Mouse (Mus musculus): ENCODE measurements at regions not wholly inside any gene's neighbourhood (a gene's known extent, or its start where the extent isn't known, plus 50 kb on each side); places are given as distances from the start of the nearest gene placed in this dataset.

- H3K27me3 ChIP-seq (ENCODE audit: low read depth, poor library complexity, severe bottlenecking), result peaks cover 100% of the 10 kb centered on the region
- H3K4me1 ChIP-seq, result peaks cover 38% of the 10 kb centered on the region
- no peaks in the 10 kb centered on the region for H3K36me3 ChIP-seq
- WGBS, result 37% methylated on average over 12 of the region's 12 CpGs
- no peaks in the 10 kb centered on the region for H3K9me3 ChIP-seq (replicated peaks)
- peak overlapping the region; percentile 90 for H3K27ac ChIP-seq
- DNase-seq (ENCODE audit: low spot score), result peak; percentile 68
- H3K4me3 ChIP-seq, result no peak overlapping the region
Measured at GRCm38 (mm10) chrX:99389778-99390461, 81.2 kb downstream of the Pja1 start.

DNA sequence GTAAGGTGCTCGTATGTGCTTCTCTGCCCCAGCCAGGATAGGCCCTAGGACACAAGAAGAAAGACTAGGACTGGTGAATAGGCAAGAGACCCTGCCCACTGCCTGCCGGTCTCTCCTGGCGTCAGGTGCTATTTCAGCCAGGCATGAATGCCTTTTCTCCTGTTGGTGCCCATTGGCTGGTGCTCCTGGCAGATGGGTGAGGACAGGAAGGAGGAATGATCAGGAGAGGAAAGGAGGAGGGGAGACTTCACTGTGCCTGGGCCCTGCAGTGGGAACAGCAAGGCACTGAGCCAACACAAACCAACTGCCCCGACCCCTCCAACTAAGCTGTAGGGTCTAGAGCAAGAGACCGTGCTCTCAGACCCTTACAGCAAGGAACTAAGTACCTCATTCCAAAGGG, 100.4 kb downstream of the Pja1 start:
- H3K27me3 ChIP-seq (ENCODE audit: low read depth, poor library complexity, severe bottlenecking), result peaks cover 100% of the 10 kb centered on the region
- 88% methylated on average over 5 of the region's 5 CpGs for WGBS
- H3K36me3 ChIP-seq, result no peaks in the 10 kb centered on the region
- H3K27ac ChIP-seq, result no peak overlapping the region
- H3K4me1 ChIP-seq, result no peaks in the 10 kb centered on the region
- H3K4me3 ChIP-seq, result no peak overlapping the region
- H3K9me3 ChIP-seq (replicated peaks), result no peaks in the 10 kb centered on the region
- DNase-seq (ENCODE audit: low spot score), result peak; percentile 9

GRCm38 (mm10) chrX:99369258-99369900, 101.7 kb downstream of the Pja1 start:
- no peaks in the 10 kb centered on the region for H3K36me3 ChIP-seq
- H3K4me1 ChIP-seq, result no peaks in the 10 kb centered on the region
- WGBS, result 82% methylated on average over 6 of the region's 6 CpGs
- no peak overlapping the region for H3K27ac ChIP-seq
- no peaks in the 10 kb centered on the region for H3K9me3 ChIP-seq (replicated peaks)
- no peak for DNase-seq (ENCODE audit: low spot score)
- H3K27me3 ChIP-seq (ENCODE audit: low read depth, poor library complexity, severe bottlenecking), result peaks cover 100% of the 10 kb centered on the region
- no peak overlapping the region for H3K4me3 ChIP-seq

- Histone ChIP-seq H3K9me3 (replicated peaks) (no peaks in the 10 kb centered on the region), H3K4me3 (no peak overlapping the region), H3K27ac (no peak overlapping the region), H3K36me3 (no peaks in the 10 kb centered on the region), H3K27me3 (ENCODE audit: low read depth, poor library complexity, severe bottlenecking) (peaks cover 100% of the 10 kb centered on the region), H3K4me1 (peaks cover under 1% of the 10 kb centered on the region)
- WGBS, result 72% methylated on average over 5 of the region's 5 CpGs
- no peak for DNase-seq (ENCODE audit: low spot score)
Measured at GRCm38 (mm10) chrX:99364072-99364471, 107.0 kb downstream of the Pja1 start.

DNA sequence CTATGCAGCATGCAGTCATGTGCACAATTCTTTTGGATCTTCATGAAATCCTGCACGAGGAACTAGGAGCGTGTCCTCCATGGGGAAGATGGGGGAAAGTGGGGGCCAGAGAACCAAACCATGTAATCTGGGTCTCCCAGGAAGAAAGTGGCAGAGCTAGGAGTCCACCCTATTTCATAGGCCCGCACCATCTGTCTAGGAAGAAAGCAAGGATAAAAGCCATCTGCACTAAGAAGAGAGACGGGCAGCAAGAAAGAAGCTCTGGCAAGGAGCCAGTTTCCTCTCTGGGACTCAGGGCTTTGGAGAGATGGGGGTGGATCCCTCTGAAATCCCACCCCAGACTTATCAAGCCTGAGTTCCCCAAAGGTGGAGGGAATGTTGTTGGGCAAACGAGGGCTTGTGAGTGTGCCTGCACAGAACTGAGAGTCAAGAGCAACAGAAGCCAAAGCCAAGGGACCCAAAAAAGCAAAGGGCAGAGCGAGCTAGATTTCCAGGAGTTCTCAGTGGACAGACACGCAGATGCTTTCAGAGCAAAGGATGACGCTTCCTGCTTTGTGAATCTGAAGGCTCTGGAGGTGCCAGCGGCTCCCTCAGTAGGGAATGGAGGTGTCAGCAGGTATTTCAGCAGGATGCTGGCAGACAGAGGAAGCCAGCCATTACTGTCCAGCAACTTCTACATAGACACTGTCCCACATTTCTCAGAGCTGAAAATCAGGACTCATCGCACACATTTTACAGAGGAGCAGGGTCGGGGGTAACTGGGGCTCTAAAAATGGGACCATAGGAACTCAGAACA, 110.8 kb downstream of the Pja1 start:
- no peak for DNase-seq (ENCODE audit: low spot score)

DNA sequence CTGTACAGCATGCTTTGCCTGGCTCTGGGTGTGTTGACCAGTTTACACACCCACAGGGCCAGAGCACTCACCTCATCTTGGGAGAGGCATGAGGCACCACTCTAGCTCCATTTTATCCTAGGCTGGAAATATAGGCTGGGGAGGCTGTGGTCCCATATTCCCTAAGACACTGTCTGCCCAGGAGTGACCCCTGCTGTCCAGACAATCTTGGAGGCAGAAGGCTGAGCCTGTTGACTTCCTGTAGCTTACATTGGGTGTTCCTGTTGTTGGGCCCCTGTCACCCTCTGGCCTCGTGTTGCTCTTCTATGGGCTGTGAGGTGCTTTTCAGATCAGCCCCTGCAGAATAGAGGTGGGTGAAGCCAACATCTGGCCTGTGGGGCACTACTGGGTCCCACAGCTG, 112.3 kb downstream of the Pja1 start:
- 36% methylated on average over 1 of the region's 1 CpGs for WGBS
- Histone ChIP-seq H3K36me3 (no peaks in the 10 kb centered on the region), H3K27me3 (ENCODE audit: low read depth, poor library complexity, severe bottlenecking) (peaks cover 98% of the 10 kb centered on the region), H3K9me3 (replicated peaks) (no peaks in the 10 kb centered on the region), H3K4me1 (peaks cover 13% of the 10 kb centered on the region), H3K27ac (no peak overlapping the region), H3K4me3 (no peak overlapping the region)
- DNase-seq (ENCODE audit: low spot score), result no peak

More for the DNA sequence above, 110.8 kb downstream of the Pja1 start:
- Histone ChIP-seq H3K4me1 (peaks cover 13% of the 10 kb centered on the region), H3K36me3 (no peaks in the 10 kb centered on the region), H3K9me3 (replicated peaks) (no peaks in the 10 kb centered on the region), H3K27ac (no peak overlapping the region), H3K4me3 (no peak overlapping the region), H3K27me3 (ENCODE audit: low read depth, poor library complexity, severe bottlenecking) (peaks cover 98% of the 10 kb centered on the region)
- 75% methylated on average over 11 of the region's 11 CpGs for WGBS

DNA sequence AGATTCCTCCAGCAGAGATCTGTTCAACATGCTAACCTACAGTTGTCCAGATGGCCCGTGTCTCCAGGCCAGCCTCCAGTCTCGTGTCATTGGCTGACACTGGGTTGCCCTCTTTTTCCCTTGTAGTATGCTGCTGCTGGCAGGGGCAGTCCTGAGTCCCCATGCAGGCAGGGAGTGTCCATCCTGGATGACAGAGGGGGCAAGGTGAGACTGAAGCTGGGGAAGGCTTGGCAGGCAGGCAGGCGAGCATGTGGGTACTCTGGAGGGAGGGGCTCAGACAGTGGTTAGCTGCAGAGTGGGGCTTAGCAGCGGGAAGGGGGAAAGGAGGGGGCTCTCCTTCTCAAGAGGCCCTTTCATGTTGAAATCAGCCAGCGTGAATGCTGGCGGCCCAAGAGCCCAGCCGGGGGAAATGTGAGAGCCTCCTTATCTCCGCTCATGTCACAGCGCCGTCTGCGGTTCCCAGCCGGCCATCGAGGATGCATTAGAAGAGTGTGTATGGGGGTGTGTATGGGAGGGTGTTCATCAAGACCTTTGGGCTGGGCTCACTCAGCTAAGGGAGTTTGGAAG, 112.9 kb downstream of the Pja1 start:
- peak; percentile 27 for DNase-seq (ENCODE audit: low spot score)

DNA sequence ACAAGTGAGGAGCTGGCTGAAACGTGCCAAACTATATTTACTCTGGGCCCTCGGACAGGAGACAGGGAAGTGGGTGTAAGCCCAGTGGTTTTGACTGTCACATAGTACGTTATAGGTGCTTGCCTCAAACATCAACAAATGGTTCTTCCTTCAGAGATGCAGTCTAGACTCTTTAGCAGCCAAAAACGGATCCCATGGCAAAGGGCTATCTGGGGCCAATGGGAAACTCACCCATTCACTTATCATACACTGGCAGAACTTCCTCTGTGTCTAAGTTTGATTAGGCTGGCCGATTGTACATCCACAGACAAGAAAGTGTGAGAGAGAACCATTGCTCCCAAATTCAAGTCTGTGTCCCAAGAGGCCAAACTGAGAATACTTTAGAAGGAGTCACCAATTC, 115.9 kb downstream of the Pja1 start:
- WGBS, result 82% methylated on average over 5 of the region's 5 CpGs
- H3K27me3 ChIP-seq (ENCODE audit: low read depth, poor library complexity, severe bottlenecking), result peaks cover 98% of the 10 kb centered on the region

More for the DNA sequence above, 112.9 kb downstream of the Pja1 start:
- peaks cover 13% of the 10 kb centered on the region for H3K4me1 ChIP-seq
- H3K9me3 ChIP-seq (replicated peaks), result no peaks in the 10 kb centered on the region
- 30% methylated on average over 13 of the region's 13 CpGs for WGBS
- H3K27me3 ChIP-seq (ENCODE audit: low read depth, poor library complexity, severe bottlenecking), result peaks cover 98% of the 10 kb centered on the region
- no peak overlapping the region for H3K4me3 ChIP-seq
- H3K36me3 ChIP-seq, result no peaks in the 10 kb centered on the region
- no peak overlapping the region for H3K27ac ChIP-seq

GRCm38 (mm10) chrX:99350233-99350632, 120.8 kb downstream of the Pja1 start:
- Histone ChIP-seq H3K27ac (no peak overlapping the region), H3K9me3 (replicated peaks) (no peaks in the 10 kb centered on the region), H3K27me3 (ENCODE audit: low read depth, poor library complexity, severe bottlenecking) (peaks cover 94% of the 10 kb centered on the region)

More for the DNA sequence above, 115.9 kb downstream of the Pja1 start:
- no peak overlapping the region for H3K27ac ChIP-seq
- H3K36me3 ChIP-seq, result no peaks in the 10 kb centered on the region
- H3K4me3 ChIP-seq, result no peak overlapping the region
- no peaks in the 10 kb centered on the region for H3K9me3 ChIP-seq (replicated peaks)
- H3K4me1 ChIP-seq, result peaks cover 13% of the 10 kb centered on the region
- DNase-seq (ENCODE audit: low spot score), result peak; percentile 8

DNA sequence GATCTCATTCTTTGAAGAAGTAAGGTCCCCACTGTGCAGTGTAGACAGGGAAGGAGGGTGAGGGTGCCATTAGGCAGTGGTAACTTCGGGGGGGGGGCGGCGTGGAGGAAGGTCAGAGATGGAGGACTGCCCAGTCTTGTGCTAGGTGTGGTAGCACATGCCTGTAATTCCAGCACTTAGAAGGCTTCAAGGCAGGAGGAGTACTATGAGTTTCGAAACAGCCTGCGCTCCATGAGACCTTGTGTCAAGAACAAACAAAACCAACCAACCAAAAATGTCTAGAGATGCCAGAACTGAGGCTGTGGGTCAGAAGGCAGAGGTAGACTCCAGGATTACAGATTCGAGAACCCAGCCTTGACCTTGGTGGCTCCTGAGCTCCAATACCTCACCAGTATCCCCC, 130.8 kb downstream of the Pja1 start:
- Histone ChIP-seq H3K4me1 (peaks cover 48% of the 10 kb centered on the region), H3K9me3 (replicated peaks) (no peaks in the 10 kb centered on the region), H3K36me3 (no peaks in the 10 kb centered on the region), H3K27ac (no peak overlapping the region; the same call in 1 of the 2 replicates), H3K27me3 (ENCODE audit: low read depth, poor library complexity, severe bottlenecking) (peaks cover 94% of the 10 kb centered on the region), H3K4me3 (no peak overlapping the region)
- WGBS, result 90% methylated on average over 6 of the region's 6 CpGs
- DNase-seq (ENCODE audit: low spot score), result no peak

More at GRCm38 (mm10) chrX:99350233-99350632, 120.8 kb downstream of the Pja1 start:
- 55% methylated on average over 3 of the region's 3 CpGs for WGBS
- Histone ChIP-seq H3K4me1 (no peaks in the 10 kb centered on the region), H3K36me3 (no peaks in the 10 kb centered on the region), H3K4me3 (no peak overlapping the region)
- DNase-seq (ENCODE audit: low spot score), result no peak

DNA sequence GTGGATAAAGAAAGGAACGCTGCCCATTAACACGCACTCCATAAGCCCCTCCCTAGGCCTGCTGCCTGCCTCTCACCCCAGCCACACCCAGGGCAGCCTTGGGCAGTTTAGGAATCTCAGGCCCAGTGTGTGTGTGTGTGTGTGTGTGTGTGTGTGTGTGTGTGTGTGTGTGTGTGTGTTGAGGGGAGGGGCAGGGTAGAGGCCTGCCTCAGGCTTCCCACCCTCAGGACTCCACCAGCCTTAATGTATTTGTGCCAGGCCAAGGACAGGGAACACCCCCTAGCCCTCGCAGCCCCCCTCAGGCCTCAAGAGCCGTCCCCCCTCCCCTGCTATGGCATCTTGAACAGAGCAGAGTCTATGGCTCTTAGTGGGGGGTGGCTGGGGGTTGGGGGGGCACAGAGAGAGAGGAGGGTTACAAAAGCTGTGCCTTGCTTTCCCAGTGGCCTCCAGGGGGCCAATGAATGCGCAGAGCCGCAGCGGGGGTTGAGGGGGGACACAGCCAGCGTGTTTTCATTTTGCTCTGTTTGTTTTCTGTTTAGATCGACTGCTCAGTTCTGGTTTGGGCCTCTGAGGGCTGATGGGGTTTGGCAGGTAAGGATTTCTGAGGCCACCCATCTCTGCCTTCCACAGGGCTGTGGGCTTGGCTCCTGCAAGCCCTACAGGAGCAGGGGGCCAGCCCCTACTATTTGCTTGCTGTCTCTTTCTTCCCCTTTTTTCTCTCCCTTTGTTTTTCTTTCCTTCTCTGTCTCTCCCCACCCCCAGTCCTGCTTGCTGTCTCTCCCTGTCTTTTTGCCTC, 131.8 kb downstream of the Pja1 start:
- no peak for DNase-seq (ENCODE audit: low spot score)
- WGBS, result 18% methylated on average over 9 of the region's 9 CpGs
- Histone ChIP-seq H3K27me3 (ENCODE audit: low read depth, poor library complexity, severe bottlenecking) (peaks cover 94% of the 10 kb centered on the region), H3K27ac (peak overlapping the region; percentile 77), H3K36me3 (no peaks in the 10 kb centered on the region), H3K4me3 (no peak overlapping the region), H3K4me1 (peaks cover 50% of the 10 kb centered on the region), H3K9me3 (replicated peaks) (no peaks in the 10 kb centered on the region)

All from limb, embryonic 10.5 days (tissue).